Mouse (Mus musculus) left cerebral cortex, adult 2 months (tissue): ENCODE measurements around the gene Golga2. TPM values are rescaled to one million over a fixed set of nuclear protein-coding genes. Genes with fewer than 3 reads are reported as not detected.
A peak's percentile ranks its signal among the peaks of the same experiment; 100 is the strongest.

Source experiments
- DNase-seq, 2 experiments: peaks; one replicate each; pipeline ENCODE4 v3.0.0; 2021 to 2022; ENCODE audit warnings: low spot score in 2 of 2, mixed read lengths in 1 of 2; ENCODE audit errors: extremely low spot score in 1 of 2
- H3K27ac ChIP-seq: fragments of 200-600 bp; 2 replicates; pipeline ENCODE4 v1.8.1; 2022
- H3K4me3 ChIP-seq: fragments of 200-600 bp; 2 replicates; pipeline ENCODE4 v1.8.1; 2022
- CTCF ChIP-seq: fragments of 200-600 bp; IDR thresholded peaks from 2 replicates; pipeline ENCODE4 v1.8.1; 2022; ENCODE audit warnings: antibody characterized with exemption, mild to moderate bottlenecking, moderate library complexity
- intact Hi-C: fragments of 180-260 bp; cut with DNase I; formaldehyde crosslinking; loops from one replicate; pipeline ENCODE4 v1.15.1; 2025
- total RNA-seq, 2 experiments: library from RNA; stranded (reverse); gene quantifications; 2 replicates each; pipeline ENCODE4 v1.2.3; 2021

The Golga2 gene
- total RNA-seq, 2 experiments from 2014 or later: 83.2 to 86.4 TPM

- no peak for DNase-seq
- Histone ChIP-seq H3K4me3 (no peak overlapping the region), H3K27ac (no peak overlapping the region)
- intact Hi-C loops: no loop called here
- TF ChIP-seq CTCF: no peak
Observed at GRCm38 (mm10) chr2:32256273-32256672, 30.9 kb upstream of the Golga2 start.

GRCm38 (mm10) chr2:32258887-32259533 lies 28.2 kb upstream of the Golga2 start:
- DNase-seq: no peak
- intact Hi-C loops: no loop called here
- no peak for TF ChIP-seq CTCF
- Histone ChIP-seq H3K4me3 (peak overlapping the region; percentile 61), H3K27ac (no peak overlapping the region; the same call in 1 of the 2 replicates)

- peak within 1 kb of the TSS; percentile 86 for H3K27ac ChIP-seq
- TF ChIP-seq CTCF: no peak; the same call in 1 of the 2 replicates
- peak within 1 kb of the TSS; percentile 61 for H3K4me3 ChIP-seq
- DNase-seq: peak; percentile 87 to 89
- intact Hi-C loops: no loop called here
Observed at GRCm38 (mm10) chr2:32259657-32260417, 27.3 kb upstream of the Golga2 start, which contains the start of gene Uck1. TSS of gene Uck1 (minus strand) at chr2:32260159.

GRCm38 (mm10) chr2:32260635-32261034 lies 26.5 kb upstream of the Golga2 start:
- no peak overlapping the region for H3K27ac ChIP-seq
- TF ChIP-seq CTCF: peak; percentile 57
- intact Hi-C loops: no loop called here
- H3K4me3 ChIP-seq: no peak overlapping the region
- DNase-seq: no peak

GRCm38 (mm10) chr2:32275823-32276222 lies 11.4 kb upstream of the Golga2 start:
- no peak for DNase-seq
- H3K4me3 ChIP-seq: no peak overlapping the region
- no peak overlapping the region for H3K27ac ChIP-seq
- TF ChIP-seq CTCF: no peak
- intact Hi-C loops: no loop called here

- no peak for DNase-seq
- Histone ChIP-seq H3K27ac (no peak overlapping the region), H3K4me3 (no peak overlapping the region)
- no peak for TF ChIP-seq CTCF
- intact Hi-C loops: loop anchor here (2.0 kb wide), 1 partner anchor 17 kb away; no protein-coding TSS in a partner anchor
Observed at GRCm38 (mm10) chr2:32282289-32282688, 4.9 kb upstream of the Golga2 start.

GRCm38 (mm10) chr2:32282727-32283126 lies 4.5 kb upstream of the Golga2 start:
- H3K4me3 ChIP-seq: no peak overlapping the region
- TF ChIP-seq CTCF: peak; percentile 73
- H3K27ac ChIP-seq: no peak overlapping the region
- DNase-seq: peak in 1 of 2 experiments; percentile 47
- intact Hi-C loops: loop anchor here (2.0 kb wide), 1 partner anchor 18 kb away; no protein-coding TSS in a partner anchor

- TF ChIP-seq CTCF: no peak
- no peak overlapping the region for H3K27ac ChIP-seq
- intact Hi-C loops: loop anchor here (2.0 kb wide), 1 partner anchor 19 kb away; no protein-coding TSS in a partner anchor
- H3K4me3 ChIP-seq: no peak overlapping the region
- no peak for DNase-seq
Observed at GRCm38 (mm10) chr2:32283986-32284385, 3.2 kb upstream of the Golga2 start.

- no peak for TF ChIP-seq CTCF
- Histone ChIP-seq H3K4me3 (peak within 1 kb of the TSS; percentile 97), H3K27ac (peak within 1 kb of the TSS; percentile 95)
- peak; percentile 96 to 98 for DNase-seq
- intact Hi-C loops: loop anchor here (2.0 to 5.0 kb wide), 2 partner anchors 51 to 156 kb away; partner anchors contain the start of gene Pomt1
Observed at GRCm38 (mm10) chr2:32287923-32288367, 761 bp downstream of the Golga2 start, which contains the start of gene Swi5. TSS of gene Swi5 (minus strand) at chr2:32288075.

GRCm38 (mm10) chr2:32288371-32288931 lies 1.3 kb downstream of the Golga2 start:
- Histone ChIP-seq H3K27ac (peak overlapping the region; percentile 90), H3K4me3 (peak overlapping the region; percentile 97)
- DNase-seq: no peak
- intact Hi-C loops: loop anchor here (2.0 to 5.0 kb wide), 2 partner anchors 52 to 156 kb away; partner anchors contain the start of gene Pomt1
- TF ChIP-seq CTCF: no peak

GRCm38 (mm10) chr2:32289578-32289977 lies 2.4 kb downstream of the Golga2 start:
- intact Hi-C loops: loop anchor here (2.0 to 5.0 kb wide), 2 partner anchors 53 to 157 kb away; partner anchors contain the start of gene Pomt1
- Histone ChIP-seq H3K4me3 (no peak overlapping the region; the same call in 1 of the 2 replicates), H3K27ac (no peak overlapping the region)
- no peak for DNase-seq
- peak; percentile 62 for TF ChIP-seq CTCF
